Mouse (Mus musculus): ENCODE measurements around the gene Pik3cb. TPM values are rescaled to one million over a fixed set of nuclear protein-coding genes. Genes with fewer than 3 reads are reported as not detected.

Pik3cb gene
- polyA plus RNA-seq, 1 experiment: 3.0 TPM

DNA sequence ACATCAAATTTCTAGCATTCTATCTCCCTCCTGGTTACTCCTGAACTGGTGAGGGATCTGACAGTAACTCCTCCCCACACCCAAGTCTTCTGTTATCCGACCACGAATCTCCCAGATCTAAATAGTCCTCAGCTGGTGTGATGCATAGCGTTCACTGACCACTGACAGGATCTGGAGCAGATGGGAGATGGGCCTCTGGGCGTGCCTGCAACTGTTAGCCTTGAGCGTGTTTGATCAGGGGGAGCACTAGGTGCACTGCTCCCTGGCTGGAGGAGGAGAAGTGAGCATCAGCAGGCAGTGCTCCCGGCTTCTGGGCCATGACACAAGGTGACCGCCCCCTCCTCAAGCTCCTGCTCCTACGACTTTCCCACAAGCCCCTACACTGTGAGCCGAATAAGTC is 98.4 kb downstream of the Pik3cb start:
- Histone ChIP-seq H3K4me2 (ENCODE audit: low read depth) (no peak overlapping the region), H3K36me3 (ENCODE audit: control insufficient read depth, insufficient read depth) (peaks cover 3% of the 10 kb centered on the region), H3K27me3 (ENCODE audit: control insufficient read depth, insufficient read depth, insufficient read length) (no peaks in the 10 kb centered on the region), H3K79me2 (ENCODE audit: control insufficient read depth, insufficient read depth) (no peaks in the 10 kb centered on the region), H3ac (ENCODE audit: control insufficient read depth, insufficient read length) (no peak overlapping the region), H3K4me3 (no peak overlapping the region)
- no peak for TF ChIP-seq MAX (IDR thresholded peaks at IDR 0.05; ENCODE audit: low read depth)
- TF ChIP-seq TCF12 (IDR thresholded peaks at IDR 0.05; ENCODE audit: insufficient read depth, poor library complexity, severe bottlenecking): no peak
- no peak for TF ChIP-seq POLR2AphosphoS2 (IDR thresholded peaks at IDR 0.05; ENCODE audit: insufficient read length, low read depth)
- no peak for TF ChIP-seq REST (IDR thresholded peaks at IDR 0.05; ENCODE audit: insufficient read depth, insufficient read length)
- peak in 1 of 3 experiments; percentile 3 for TF ChIP-seq MYOD1 (IDR thresholded peaks at IDR 0.05; ENCODE audit: control insufficient read depth in 1 of 3, insufficient read length in 2 of 3, low read depth in 2 of 3)
- no peak for TF ChIP-seq TCF3 (IDR thresholded peaks at IDR 0.05; ENCODE audit: insufficient read length, low read depth)
- no peak for TF ChIP-seq POLR2A (IDR thresholded peaks at IDR 0.05; ENCODE audit: insufficient read length, low read depth)
- TF ChIP-seq MYOG (IDR thresholded peaks at IDR 0.05; ENCODE audit: control insufficient read depth in 1 of 3, insufficient read depth in 1 of 3, insufficient read length in 2 of 3, low read depth in 2 of 3): peak in 1 of 3 experiments; percentile 64

DNA sequence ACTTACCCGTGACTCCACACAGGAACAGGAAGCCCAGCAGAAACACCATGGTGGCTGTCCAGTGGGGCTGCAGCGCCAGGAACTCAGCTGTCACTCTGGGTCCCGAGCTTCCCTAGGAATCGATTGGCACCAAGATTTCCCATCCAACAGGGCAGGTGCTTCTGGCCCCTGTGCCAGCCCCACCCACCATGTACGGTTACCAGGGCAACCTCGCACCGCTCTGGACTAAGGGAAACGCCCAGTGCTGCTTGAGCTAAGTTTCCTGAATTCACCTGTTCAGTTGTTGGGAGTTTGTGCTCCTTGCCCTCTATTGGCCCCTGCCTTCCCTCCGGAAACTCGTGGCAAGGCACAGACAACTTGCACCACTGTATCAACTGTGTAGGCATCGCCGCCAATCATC is 104.8 kb downstream of the Pik3cb start, which contains the start of gene Gm1123:
Gene Gm1123 (minus strand): TSS at position 141 of the 400 bp plus-strand sequence.
- TF ChIP-seq SRF (IDR thresholded peaks at IDR 0.05; ENCODE audit: control insufficient read depth, insufficient read length, low read depth): no peak
- TF ChIP-seq POLR2A (IDR thresholded peaks at IDR 0.05; ENCODE audit: insufficient read length, low read depth): no peak
- no peak for TF ChIP-seq TCF3 (IDR thresholded peaks at IDR 0.05; ENCODE audit: insufficient read length, low read depth)
- TF ChIP-seq POLR2AphosphoS2 (IDR thresholded peaks at IDR 0.05; ENCODE audit: insufficient read length, low read depth): no peak
- TF ChIP-seq USF1 (IDR thresholded peaks at IDR 0.05; ENCODE audit: low read depth): no peak
- TF ChIP-seq E2F4 (IDR thresholded peaks at IDR 0.05; ENCODE audit: insufficient read depth): no peak
- TF ChIP-seq CEBPB (IDR thresholded peaks at IDR 0.05; ENCODE audit: insufficient read depth, poor library complexity, severe bottlenecking): no peak
- TF ChIP-seq MAX (IDR thresholded peaks at IDR 0.05; ENCODE audit: low read depth): no peak
- no peak for TF ChIP-seq REST (IDR thresholded peaks at IDR 0.05; ENCODE audit: insufficient read depth, insufficient read length)
- TF ChIP-seq TCF12 (IDR thresholded peaks at IDR 0.05; ENCODE audit: insufficient read depth, poor library complexity, severe bottlenecking): no peak
- TF ChIP-seq MYOG (IDR thresholded peaks at IDR 0.05; ENCODE audit: control insufficient read depth in 1 of 3, insufficient read depth in 1 of 3, insufficient read length in 2 of 3, low read depth in 2 of 3): no peak
- no peak for TF ChIP-seq MYOD1 (IDR thresholded peaks at IDR 0.05; ENCODE audit: control insufficient read depth in 1 of 3, insufficient read length in 2 of 3, low read depth in 2 of 3)
- Histone ChIP-seq H3K36me3 (ENCODE audit: control insufficient read depth, insufficient read depth) (no peaks in the 10 kb centered on the region), H3ac (ENCODE audit: control insufficient read depth, insufficient read length) (no peak within 1 kb of the TSS), H3K4me2 (ENCODE audit: low read depth) (no peak within 1 kb of the TSS), H3K4me3 (no peak within 1 kb of the TSS), H3K27me3 (ENCODE audit: control insufficient read depth, insufficient read depth, insufficient read length) (no peaks in the 10 kb centered on the region), H3K79me2 (ENCODE audit: control insufficient read depth, insufficient read depth) (no peaks in the 10 kb centered on the region)

DNA sequence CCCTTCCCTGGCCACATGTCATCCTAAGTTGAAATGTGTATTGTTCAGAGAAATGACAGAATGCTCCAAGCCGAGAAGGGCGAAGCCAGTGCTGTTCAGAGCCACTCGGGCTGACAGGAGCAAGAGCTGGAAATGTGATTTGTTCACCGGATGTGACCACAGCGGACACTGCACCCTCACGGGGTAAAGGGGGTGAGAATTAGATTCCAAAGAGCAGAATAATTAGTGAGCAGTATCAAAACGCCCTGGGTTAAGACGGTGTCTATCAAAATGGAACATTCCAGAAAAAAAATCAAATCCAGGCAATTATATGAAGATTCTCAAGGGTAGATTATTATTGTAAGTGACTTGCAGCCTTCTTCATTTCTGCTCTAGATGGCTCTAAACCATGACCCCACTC is 106.3 kb downstream of the Pik3cb start:
- no peaks in the 10 kb centered on the region for H3K79me2 ChIP-seq (ENCODE audit: control insufficient read depth, insufficient read depth)
- H3K4me3 ChIP-seq: no peak overlapping the region
- no peaks in the 10 kb centered on the region for H3K36me3 ChIP-seq (ENCODE audit: control insufficient read depth, insufficient read depth)
- H3K27me3 ChIP-seq (ENCODE audit: control insufficient read depth, insufficient read depth, insufficient read length): peaks cover 2% of the 10 kb centered on the region
- no peak overlapping the region for H3K4me2 ChIP-seq (ENCODE audit: low read depth)
- no peak overlapping the region for H3ac ChIP-seq (ENCODE audit: control insufficient read depth, insufficient read length)
- TF ChIP-seq MYOG (IDR thresholded peaks at IDR 0.05; ENCODE audit: control insufficient read depth in 1 of 3, insufficient read depth in 1 of 3, insufficient read length in 2 of 3, low read depth in 2 of 3) (no peak), USF1 (IDR thresholded peaks at IDR 0.05; ENCODE audit: low read depth) (no peak), SRF (IDR thresholded peaks at IDR 0.05; ENCODE audit: control insufficient read depth, insufficient read length, low read depth) (no peak)

DNA sequence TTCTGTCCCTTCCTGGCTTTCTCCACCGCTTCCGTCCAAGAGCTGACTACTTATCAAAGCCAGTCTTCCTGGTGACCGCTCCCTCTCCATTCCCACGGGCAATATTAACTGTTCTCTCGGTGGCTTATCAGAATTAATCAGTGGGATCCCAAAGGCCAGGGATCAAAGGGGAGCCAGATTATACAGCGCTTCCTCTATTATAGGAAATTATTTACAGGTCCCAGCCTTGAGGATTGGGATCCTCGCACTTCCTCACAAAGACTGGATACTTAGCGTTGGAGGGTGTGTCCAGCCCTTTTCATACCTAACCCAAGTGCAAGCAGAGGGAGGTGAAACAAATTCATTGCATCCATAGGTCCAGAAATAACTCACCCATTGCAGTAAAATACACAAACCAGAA is 108.4 kb downstream of the Pik3cb start:
- Histone ChIP-seq H3ac (ENCODE audit: control insufficient read depth, insufficient read length) (no peak overlapping the region), H3K4me2 (ENCODE audit: low read depth) (no peak overlapping the region), H3K36me3 (ENCODE audit: control insufficient read depth, insufficient read depth) (no peaks in the 10 kb centered on the region), H3K27me3 (ENCODE audit: control insufficient read depth, insufficient read depth, insufficient read length) (peaks cover 4% of the 10 kb centered on the region), H3K4me3 (no peak overlapping the region), H3K79me2 (ENCODE audit: control insufficient read depth, insufficient read depth) (no peaks in the 10 kb centered on the region)
- TF ChIP-seq E2F4 (IDR thresholded peaks at IDR 0.05; ENCODE audit: insufficient read depth) (no peak), SRF (IDR thresholded peaks at IDR 0.05; ENCODE audit: control insufficient read depth, insufficient read length, low read depth) (no peak), USF1 (IDR thresholded peaks at IDR 0.05; ENCODE audit: low read depth) (no peak), CEBPB (IDR thresholded peaks at IDR 0.05; ENCODE audit: insufficient read depth, poor library complexity, severe bottlenecking) (no peak), POLR2A (IDR thresholded peaks at IDR 0.05; ENCODE audit: insufficient read length, low read depth) (no peak), MAX (IDR thresholded peaks at IDR 0.05; ENCODE audit: low read depth) (no peak), MYOD1 (IDR thresholded peaks at IDR 0.05; ENCODE audit: control insufficient read depth in 1 of 3, insufficient read length in 2 of 3, low read depth in 2 of 3) (no peak), REST (IDR thresholded peaks at IDR 0.05; ENCODE audit: insufficient read depth, insufficient read length) (no peak), TCF3 (IDR thresholded peaks at IDR 0.05; ENCODE audit: insufficient read length, low read depth) (no peak), MYOG (IDR thresholded peaks at IDR 0.05; ENCODE audit: control insufficient read depth in 1 of 3, insufficient read depth in 1 of 3, insufficient read length in 2 of 3, low read depth in 2 of 3) (no peak), POLR2AphosphoS2 (IDR thresholded peaks at IDR 0.05; ENCODE audit: insufficient read length, low read depth) (no peak)

DNA sequence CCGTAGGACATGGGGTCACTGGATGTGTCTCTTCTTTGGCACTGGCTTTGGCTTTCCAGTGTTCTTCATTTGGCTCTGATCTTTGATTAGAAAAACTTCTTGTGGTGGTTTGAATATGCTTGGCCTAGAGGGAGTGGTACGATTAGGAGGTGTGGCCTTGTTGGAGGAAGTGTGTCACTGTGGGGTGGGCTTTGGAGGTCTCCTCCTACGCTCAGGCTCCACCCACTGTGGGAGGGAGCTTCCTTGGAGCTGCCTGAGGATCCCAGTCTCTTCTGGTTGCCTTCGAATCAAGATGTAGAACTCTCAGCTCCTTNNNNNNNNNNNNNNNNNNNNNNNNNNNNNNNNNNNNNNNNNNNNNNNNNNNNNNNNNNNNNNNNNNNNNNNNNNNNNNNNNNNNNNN is 118.7 kb downstream of the Pik3cb start:
- H3K36me3 ChIP-seq (ENCODE audit: control insufficient read depth, insufficient read depth): no peaks in the 10 kb centered on the region
- peaks cover 12% of the 10 kb centered on the region for H3K27me3 ChIP-seq (ENCODE audit: control insufficient read depth, insufficient read depth, insufficient read length)
- no peak overlapping the region for H3K4me2 ChIP-seq (ENCODE audit: low read depth)
- no peak overlapping the region for H3K4me3 ChIP-seq
- no peak for TF ChIP-seq MAX (IDR thresholded peaks at IDR 0.05; ENCODE audit: low read depth)
- TF ChIP-seq TCF3 (IDR thresholded peaks at IDR 0.05; ENCODE audit: insufficient read length, low read depth): no peak
- TF ChIP-seq USF1 (IDR thresholded peaks at IDR 0.05; ENCODE audit: low read depth): no peak
- no peak for TF ChIP-seq POLR2A (IDR thresholded peaks at IDR 0.05; ENCODE audit: insufficient read length, low read depth)
- TF ChIP-seq MYOD1 (IDR thresholded peaks at IDR 0.05; ENCODE audit: control insufficient read depth in 1 of 3, insufficient read length in 2 of 3, low read depth in 2 of 3): no peak
- TF ChIP-seq REST (IDR thresholded peaks at IDR 0.05; ENCODE audit: insufficient read depth, insufficient read length): no peak
- TF ChIP-seq POLR2AphosphoS2 (IDR thresholded peaks at IDR 0.05; ENCODE audit: insufficient read length, low read depth): no peak
- no peak for TF ChIP-seq CEBPB (IDR thresholded peaks at IDR 0.05; ENCODE audit: insufficient read depth, poor library complexity, severe bottlenecking)
- TF ChIP-seq E2F4 (IDR thresholded peaks at IDR 0.05; ENCODE audit: insufficient read depth): no peak
- no peak for TF ChIP-seq MYOG (IDR thresholded peaks at IDR 0.05; ENCODE audit: control insufficient read depth in 1 of 3, insufficient read depth in 1 of 3, insufficient read length in 2 of 3, low read depth in 2 of 3)
- no peak for TF ChIP-seq SRF (IDR thresholded peaks at IDR 0.05; ENCODE audit: control insufficient read depth, insufficient read length, low read depth)
- no peak for TF ChIP-seq TCF12 (IDR thresholded peaks at IDR 0.05; ENCODE audit: insufficient read depth, poor library complexity, severe bottlenecking)
- H3ac ChIP-seq (ENCODE audit: control insufficient read depth, insufficient read length): no peak overlapping the region
- no peaks in the 10 kb centered on the region for H3K79me2 ChIP-seq (ENCODE audit: control insufficient read depth, insufficient read depth)

All from myocyte (in vitro differentiated cells).